Mouse (Mus musculus): ENCODE measurements around the gene Slc25a33. TPM values are rescaled to one million over a fixed set of nuclear protein-coding genes. Genes with fewer than 3 reads are reported as not detected.
"Not testable (repeated sequence)": the region's sequence is repeated elsewhere in the genome, so short reads cannot be mapped to it uniquely, and the experiment has no call there.

Slc25a33 gene
- polyA plus RNA-seq, 1 experiment from 2014 or later = 10.7 TPM

- Histone ChIP-seq H3K9ac (ENCODE audit: low read depth, low read length) (no peak overlapping the region), H3K4me1 (ENCODE audit: control insufficient read depth, low read depth, low read length) (no peaks in the 10 kb centered on the region), H3K9me3 (replicated peaks; ENCODE audit: control insufficient read depth, low read length) (no peaks in the 10 kb centered on the region), H3K27ac (ENCODE audit: low read length) (no peak overlapping the region), H3K4me3 (ENCODE audit: low read depth, low read length) (no peak overlapping the region), H3K36me3 (ENCODE audit: control insufficient read depth, insufficient read depth) (no peaks in the 10 kb centered on the region), H3K4me2 (ENCODE audit: low read depth, low read length) (no peak overlapping the region), H3K27me3 (ENCODE audit: control insufficient read depth, insufficient read depth, low read depth, low read length) (no peaks in the 10 kb centered on the region)
- no peak for ATAC-seq (ENCODE audit: low read depth)
- 73% methylated on average over 3 of the region's 3 CpGs for WGBS (ENCODE audit: insufficient replicate concordance)
Observed at GRCm38 (mm10) chr4:149752836-149753235, 21.2 kb downstream of the Slc25a33 start.

GRCm38 (mm10) chr4:149752124-149752799 is 21.8 kb downstream of the Slc25a33 start:
- Histone ChIP-seq H3K4me2 (ENCODE audit: low read depth, low read length) (no peak overlapping the region), H3K4me1 (ENCODE audit: control insufficient read depth, low read depth, low read length) (no peaks in the 10 kb centered on the region), H3K27ac (ENCODE audit: low read length) (no peak overlapping the region), H3K9ac (ENCODE audit: low read depth, low read length) (no peak overlapping the region), H3K9me3 (replicated peaks; ENCODE audit: control insufficient read depth, low read length) (no peaks in the 10 kb centered on the region), H3K4me3 (ENCODE audit: low read depth, low read length) (no peak overlapping the region), H3K36me3 (ENCODE audit: control insufficient read depth, insufficient read depth) (no peaks in the 10 kb centered on the region), H3K27me3 (ENCODE audit: control insufficient read depth, insufficient read depth, low read depth, low read length) (no peaks in the 10 kb centered on the region)
- WGBS (ENCODE audit: insufficient replicate concordance) = 43% methylated on average over 17 of the region's 17 CpGs
- ATAC-seq (ENCODE audit: low read depth) = no peak

- no peak overlapping the region for H3K4me3 ChIP-seq (ENCODE audit: low read depth, low read length)
- no peak overlapping the region for H3K9ac ChIP-seq (ENCODE audit: low read depth, low read length)
- 0 out of 2 replicates have a peak, but pooled peaks cover 2% of the 10 kb centered on the region for H3K36me3 ChIP-seq (ENCODE audit: control insufficient read depth, insufficient read depth)
- 59% methylated on average over 5 of the region's 5 CpGs for WGBS (ENCODE audit: insufficient replicate concordance)
- no peak overlapping the region for H3K27ac ChIP-seq (ENCODE audit: low read length)
- no peaks in the 10 kb centered on the region for H3K4me1 ChIP-seq (ENCODE audit: control insufficient read depth, low read depth, low read length)
- H3K27me3 ChIP-seq (ENCODE audit: control insufficient read depth, insufficient read depth, low read depth, low read length) = no peaks in the 10 kb centered on the region
- ATAC-seq (ENCODE audit: low read depth) = no peak
- H3K9me3 ChIP-seq (replicated peaks; ENCODE audit: control insufficient read depth, low read length) = no peaks in the 10 kb centered on the region
- no peak overlapping the region for H3K4me2 ChIP-seq (ENCODE audit: low read depth, low read length)
Observed at GRCm38 (mm10) chr4:149750671-149751070, 23.4 kb downstream of the Slc25a33 start.

GRCm38 (mm10) chr4:149749663-149750015 is 24.4 kb downstream of the Slc25a33 start:
- not testable (repeated sequence) for H3K9me3 ChIP-seq (replicated peaks; ENCODE audit: control insufficient read depth, low read length); H3K4me1 ChIP-seq (ENCODE audit: control insufficient read depth, low read depth, low read length); H3K4me3 ChIP-seq (ENCODE audit: low read depth, low read length); ATAC-seq (ENCODE audit: low read depth); H3K4me2 ChIP-seq (ENCODE audit: low read depth, low read length); H3K9ac ChIP-seq (ENCODE audit: low read depth, low read length); H3K27ac ChIP-seq (ENCODE audit: low read length); H3K27me3 ChIP-seq (ENCODE audit: control insufficient read depth, insufficient read depth, low read depth, low read length); H3K36me3 ChIP-seq (ENCODE audit: control insufficient read depth, insufficient read depth)
- 72% methylated on average over 3 of the region's 3 CpGs for WGBS (ENCODE audit: insufficient replicate concordance)

DNA sequence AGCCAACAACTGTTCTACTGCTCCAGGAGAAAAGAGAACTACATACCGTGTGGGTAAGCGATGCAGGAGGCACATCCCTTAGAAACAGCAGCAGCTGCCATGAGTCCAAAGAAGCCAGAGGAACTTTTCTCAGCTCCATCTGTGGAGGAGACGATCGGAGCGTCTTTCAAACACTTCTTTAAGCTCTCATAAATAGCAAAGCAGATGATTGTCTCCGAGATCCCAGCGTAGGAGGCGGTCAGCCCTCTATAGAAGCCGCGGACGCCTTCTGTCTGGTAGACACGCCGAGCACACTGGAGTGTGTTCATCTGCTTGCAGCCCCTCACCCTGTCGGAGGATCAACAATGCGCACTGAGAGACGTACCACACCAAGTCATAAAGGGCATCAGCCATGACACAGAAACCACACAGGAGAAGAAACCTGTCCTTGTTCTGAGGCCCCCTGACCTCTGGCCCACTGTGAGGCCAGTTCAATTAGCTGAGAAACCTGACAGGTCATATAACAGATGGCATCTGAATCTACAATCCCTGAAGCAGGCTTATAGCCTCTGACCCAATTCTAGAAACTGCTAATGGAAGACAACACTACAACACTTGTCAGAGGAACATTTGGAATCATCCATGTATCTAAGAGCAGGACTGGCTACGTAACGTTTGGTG is 24.9 kb downstream of the Slc25a33 start:
- WGBS (ENCODE audit: insufficient replicate concordance) = 84% methylated on average over 18 of the region's 18 CpGs

DNA sequence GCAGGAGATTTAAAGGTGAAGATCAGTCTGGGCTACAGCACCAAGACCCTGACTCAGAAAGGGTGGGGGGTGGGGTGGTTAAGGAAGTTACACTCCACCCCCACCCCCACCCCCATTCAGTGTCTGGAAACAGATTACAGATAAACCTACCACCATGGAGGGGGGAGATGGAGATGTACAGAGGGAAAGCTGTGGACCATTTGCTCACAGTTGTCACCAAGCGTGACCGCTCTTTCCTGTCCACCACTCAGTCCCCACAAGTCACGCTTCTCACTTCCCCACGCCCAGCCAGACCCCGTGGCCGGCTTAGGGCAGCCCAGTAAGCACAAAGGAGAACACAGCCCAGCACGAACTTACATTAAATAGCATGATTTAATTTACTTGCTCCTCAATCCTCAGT is 30.0 kb downstream of the Slc25a33 start:
- 60% methylated on average over 7 of the region's 7 CpGs for WGBS (ENCODE audit: insufficient replicate concordance)
- H3K27me3 ChIP-seq (ENCODE audit: control insufficient read depth, insufficient read depth, low read depth, low read length) = no peaks in the 10 kb centered on the region
- H3K27ac ChIP-seq (ENCODE audit: low read length) = no peak overlapping the region
- no peaks in the 10 kb centered on the region for H3K4me1 ChIP-seq (ENCODE audit: control insufficient read depth, low read depth, low read length)
- no peak for ATAC-seq (ENCODE audit: low read depth)
- no peak overlapping the region for H3K4me2 ChIP-seq (ENCODE audit: low read depth, low read length)
- no peaks in the 10 kb centered on the region for H3K9me3 ChIP-seq (replicated peaks; ENCODE audit: control insufficient read depth, low read length)
- H3K36me3 ChIP-seq (ENCODE audit: control insufficient read depth, insufficient read depth) = peaks cover 8% of the 10 kb centered on the region
- no peak overlapping the region for H3K9ac ChIP-seq (ENCODE audit: low read depth, low read length)
- no peak overlapping the region for H3K4me3 ChIP-seq (ENCODE audit: low read depth, low read length)

More for the DNA sequence above, 24.9 kb downstream of the Slc25a33 start:
- no peak overlapping the region for H3K4me3 ChIP-seq (ENCODE audit: low read depth, low read length)
- H3K4me1 ChIP-seq (ENCODE audit: control insufficient read depth, low read depth, low read length) = no peaks in the 10 kb centered on the region
- no peaks in the 10 kb centered on the region for H3K27me3 ChIP-seq (ENCODE audit: control insufficient read depth, insufficient read depth, low read depth, low read length)
- H3K9ac ChIP-seq (ENCODE audit: low read depth, low read length) = no peak overlapping the region
- H3K27ac ChIP-seq (ENCODE audit: low read length) = no peak overlapping the region
- ATAC-seq (ENCODE audit: low read depth) = no peak
- H3K36me3 ChIP-seq (ENCODE audit: control insufficient read depth, insufficient read depth) = 0 out of 2 replicates have a peak, but pooled peaks cover 2% of the 10 kb centered on the region
- H3K9me3 ChIP-seq (replicated peaks; ENCODE audit: control insufficient read depth, low read length) = no peaks in the 10 kb centered on the region
- H3K4me2 ChIP-seq (ENCODE audit: low read depth, low read length) = no peak overlapping the region

- WGBS (ENCODE audit: insufficient replicate concordance) = 85% methylated on average over 14 of the region's 14 CpGs
- Histone ChIP-seq H3K27ac (ENCODE audit: low read length) (no peak overlapping the region), H3K9me3 (replicated peaks; ENCODE audit: control insufficient read depth, low read length) (no peaks in the 10 kb centered on the region), H3K4me2 (ENCODE audit: low read depth, low read length) (no peak overlapping the region), H3K4me3 (ENCODE audit: low read depth, low read length) (no peak overlapping the region), H3K9ac (ENCODE audit: low read depth, low read length) (no peak overlapping the region), H3K27me3 (ENCODE audit: control insufficient read depth, insufficient read depth, low read depth, low read length) (no peaks in the 10 kb centered on the region), H3K36me3 (ENCODE audit: control insufficient read depth, insufficient read depth) (peaks cover 8% of the 10 kb centered on the region), H3K4me1 (ENCODE audit: control insufficient read depth, low read depth, low read length) (peaks cover 5% of the 10 kb centered on the region)
- no peak for ATAC-seq (ENCODE audit: low read depth)
Observed at GRCm38 (mm10) chr4:149742011-149742530, 32.0 kb downstream of the Slc25a33 start.

GRCm38 (mm10) chr4:149740301-149740700 is 33.8 kb downstream of the Slc25a33 start:
- H3K27me3 ChIP-seq (ENCODE audit: control insufficient read depth, insufficient read depth, low read depth, low read length) = no peaks in the 10 kb centered on the region
- H3K36me3 ChIP-seq (ENCODE audit: control insufficient read depth, insufficient read depth) = peaks cover 6% of the 10 kb centered on the region
- WGBS (ENCODE audit: insufficient replicate concordance) = 69% methylated on average over 7 of the region's 7 CpGs
- no peaks in the 10 kb centered on the region for H3K9me3 ChIP-seq (replicated peaks; ENCODE audit: control insufficient read depth, low read length)
- no peak overlapping the region for H3K4me3 ChIP-seq (ENCODE audit: low read depth, low read length)
- no peak overlapping the region for H3K9ac ChIP-seq (ENCODE audit: low read depth, low read length)
- H3K4me1 ChIP-seq (ENCODE audit: control insufficient read depth, low read depth, low read length) = peaks cover 15% of the 10 kb centered on the region
- ATAC-seq (ENCODE audit: low read depth) = no peak
- H3K27ac ChIP-seq (ENCODE audit: low read length) = no peak overlapping the region
- no peak overlapping the region for H3K4me2 ChIP-seq (ENCODE audit: low read depth, low read length)

DNA sequence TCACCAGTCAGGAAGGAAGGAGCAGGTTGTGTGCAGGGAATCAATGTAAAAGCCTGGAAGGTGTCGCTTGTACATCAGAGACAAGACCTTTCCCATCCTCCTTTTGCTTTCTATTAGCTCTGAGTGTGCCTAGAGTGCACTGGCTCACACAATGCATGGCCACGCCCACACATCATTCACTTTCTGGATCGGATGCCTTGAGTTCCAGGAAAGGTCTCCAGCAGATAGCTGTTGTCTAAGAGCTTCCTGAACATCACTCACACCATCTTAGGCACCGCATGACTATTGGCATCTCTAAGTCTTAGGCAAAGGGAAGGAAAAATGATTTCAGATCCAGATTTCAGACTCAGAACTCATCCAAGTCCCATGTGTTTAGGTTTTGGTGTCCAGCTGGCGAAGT is 34.6 kb downstream of the Slc25a33 start:
- WGBS (ENCODE audit: insufficient replicate concordance) = 44% methylated on average over 5 of the region's 5 CpGs
- H3K4me1 ChIP-seq (ENCODE audit: control insufficient read depth, low read depth, low read length) = peaks cover 15% of the 10 kb centered on the region
- H3K27ac ChIP-seq (ENCODE audit: low read length) = no peak overlapping the region
- peaks cover 6% of the 10 kb centered on the region for H3K36me3 ChIP-seq (ENCODE audit: control insufficient read depth, insufficient read depth)
- H3K4me3 ChIP-seq (ENCODE audit: low read depth, low read length) = no peak overlapping the region
- H3K4me2 ChIP-seq (ENCODE audit: low read depth, low read length) = no peak overlapping the region
- no peaks in the 10 kb centered on the region for H3K9me3 ChIP-seq (replicated peaks; ENCODE audit: control insufficient read depth, low read length)
- H3K27me3 ChIP-seq (ENCODE audit: control insufficient read depth, insufficient read depth, low read depth, low read length) = no peaks in the 10 kb centered on the region
- no peak overlapping the region for H3K9ac ChIP-seq (ENCODE audit: low read depth, low read length)
- no peak for ATAC-seq (ENCODE audit: low read depth)

Measured in liver, embryonic 16.5 days (tissue).